Mouse (Mus musculus) liver, postnatal 0 days (tissue): ENCODE data around the gene Cradd. TPM values are rescaled to one million over a fixed set of nuclear protein-coding genes. Genes with fewer than 3 reads are reported as not detected.

Experiments used
- ATAC-seq: fragments of 200-750 bp; cut with Nextera tagmentation; 2 replicates; pipeline ENCODE4 v1.8.0; 2017; ENCODE audit warnings: mild to moderate bottlenecking, moderate library complexity
- DNase-seq: peaks from one replicate; pipeline ENCODE4 v3.0.0-alpha.2; 2016
- H3K27ac ChIP-seq: fragments of 300-500 bp; sonication (generic); 2 replicates; pipeline ENCODE4 v1.5.1; 2014; ENCODE audit warnings: antibody characterized with exemption, moderate library complexity, mild to moderate bottlenecking, low read depth
- H3K27me3 ChIP-seq: fragments of 300-500 bp; sonication (generic); 2 replicates; pipeline ENCODE4 v1.6.1; 2014; ENCODE audit warnings: low read length, control low read depth, mixed read lengths; ENCODE audit not compliant: insufficient read depth
- H3K36me3 ChIP-seq: fragments of 300-500 bp; sonication (generic); replicated peaks from 2 replicates; pipeline ENCODE4 v1.6.1; 2014; ENCODE audit warnings: mild to moderate bottlenecking, control low read depth, low read length, moderate library complexity, mixed read lengths; ENCODE audit not compliant: insufficient read depth
- H3K4me1 ChIP-seq: fragments of 300-500 bp; sonication (generic); 2 replicates; pipeline ENCODE4 v1.6.1; 2014; ENCODE audit warnings: antibody characterized with exemption, mild to moderate bottlenecking, control low read depth; ENCODE audit not compliant: insufficient read depth
- H3K4me2 ChIP-seq: fragments of 300-500 bp; sonication (generic); 2 replicates; pipeline ENCODE4 v1.6.1; 2014; ENCODE audit warnings: low read depth, mild to moderate bottlenecking, low read length, moderate library complexity, mixed read lengths
- H3K4me3 ChIP-seq: fragments of 300-500 bp; sonication (generic); 2 replicates; pipeline ENCODE4 v1.5.1; 2014; ENCODE audit warnings: low read depth, low read length
- H3K9ac ChIP-seq: fragments of 300-500 bp; sonication (generic); replicated peaks from 2 replicates; pipeline ENCODE4 v1.6.1; 2014; ENCODE audit warnings: mild to moderate bottlenecking, moderate library complexity
- H3K9me3 ChIP-seq: fragments of 300-500 bp; sonication (generic); 2 replicates; pipeline ENCODE4 v1.6.1; 2016; ENCODE audit warnings: mild to moderate bottlenecking, control low read depth, low read length, mixed read lengths
- CTCF ChIP-seq: sonication (generic); IDR thresholded peaks from 2 replicates; pipeline ENCODE4 v1.5.1; 2016; ENCODE audit warnings: antibody characterized with exemption, low read depth
- EP300 ChIP-seq: IDR thresholded peaks from 2 replicates; pipeline ENCODE4 v1.6.1; 2016; ENCODE audit warnings: antibody characterized with exemption, low read depth, mild to moderate bottlenecking
- WGBS: fragments of 180-500 bp; shearing (Covaris S2); extraction: QIAGEN DNeasy Blood & Tissue Kit; methylation state at CpG from one replicate; pipeline ENCODE4 v1.1.7; 2014; ENCODE audit not compliant: insufficient replicate concordance; 5-methylcytosine and 5-hydroxymethylcytosine counted together
- polyA plus RNA-seq: library from polyadenylated mRNA; unstranded; fragments of >200 nt; fragmentation: Nextera tagmentation; extraction: Ambion mirVana; gene quantifications from 2 replicates; pipeline ENCODE4 v1.2.1, GENCODE M21; 2015

The Cradd gene
- polyA plus RNA-seq, 1 experiment from 2014 or later = 6.5 TPM

DNA sequence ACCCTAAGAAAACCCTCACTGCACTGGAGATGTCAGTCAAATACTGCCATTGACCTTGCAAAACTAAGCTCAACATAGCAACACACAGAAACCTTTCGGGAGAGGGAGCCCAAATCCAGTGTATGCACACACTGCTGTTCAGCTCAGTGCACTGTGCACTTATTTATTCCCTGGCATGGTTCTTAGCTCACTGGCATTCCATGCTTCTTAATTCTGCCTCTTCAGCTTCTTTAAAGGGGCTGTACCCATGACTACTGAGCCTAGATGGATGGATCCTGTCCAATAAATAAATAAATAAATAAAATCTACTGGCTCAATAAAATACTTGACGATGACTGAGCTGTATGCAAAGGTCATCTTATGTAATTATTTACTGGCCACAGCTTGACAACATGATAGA lies 85.3 kb downstream of the Cradd start:
- 78% methylated on average over 2 of the region's 2 CpGs for WGBS
- Histone ChIP-seq H3K36me3 (no peaks in the 10 kb centered on the region), H3K9me3 (no peaks in the 10 kb centered on the region), H3K27me3 (no peaks in the 10 kb centered on the region), H3K4me3 (no peak overlapping the region), H3K4me2 (no peak overlapping the region), H3K27ac (no peak overlapping the region), H3K4me1 (peaks cover 22% of the 10 kb centered on the region), H3K9ac (no peak overlapping the region)
- DNase-seq (no peak), ATAC-seq (no peak)
- no peak for TF ChIP-seq CTCF
- TF ChIP-seq EP300 = no peak

DNA sequence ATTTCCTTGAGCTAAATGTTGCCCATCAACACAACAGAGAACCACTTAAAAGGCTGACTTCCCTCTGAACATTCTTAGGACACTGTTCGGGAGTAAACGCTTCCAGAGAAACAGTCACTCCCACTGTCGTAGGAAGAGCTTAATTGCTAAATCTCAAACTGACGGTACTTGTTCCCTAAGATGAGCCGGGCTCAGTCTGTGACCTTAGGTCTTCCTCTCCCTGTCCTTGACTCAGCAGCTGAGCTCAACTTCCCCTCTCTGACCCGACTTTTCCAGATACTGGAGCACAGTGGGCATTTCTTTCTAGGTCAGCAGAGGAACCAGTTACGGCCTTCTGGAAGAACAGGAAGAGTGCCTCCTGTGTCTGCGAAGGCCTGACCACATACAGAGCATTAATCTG lies 87.7 kb downstream of the Cradd start:
- Histone ChIP-seq H3K27me3 (no peaks in the 10 kb centered on the region), H3K9ac (no peak overlapping the region), H3K4me3 (no peak overlapping the region), H3K4me2 (0 out of 2 replicates have a peak overlapping the region, but pooled peaks have one; percentile 18), H3K4me1 (peaks cover 30% of the 10 kb centered on the region), H3K27ac (peak overlapping the region; percentile 52), H3K9me3 (no peaks in the 10 kb centered on the region), H3K36me3 (no peaks in the 10 kb centered on the region)
- TF ChIP-seq CTCF (no peak), EP300 (peak; percentile 59)
- WGBS = 32% methylated on average over 8 of the region's 8 CpGs
- ATAC-seq (peak; percentile 69), DNase-seq (no peak)

DNA sequence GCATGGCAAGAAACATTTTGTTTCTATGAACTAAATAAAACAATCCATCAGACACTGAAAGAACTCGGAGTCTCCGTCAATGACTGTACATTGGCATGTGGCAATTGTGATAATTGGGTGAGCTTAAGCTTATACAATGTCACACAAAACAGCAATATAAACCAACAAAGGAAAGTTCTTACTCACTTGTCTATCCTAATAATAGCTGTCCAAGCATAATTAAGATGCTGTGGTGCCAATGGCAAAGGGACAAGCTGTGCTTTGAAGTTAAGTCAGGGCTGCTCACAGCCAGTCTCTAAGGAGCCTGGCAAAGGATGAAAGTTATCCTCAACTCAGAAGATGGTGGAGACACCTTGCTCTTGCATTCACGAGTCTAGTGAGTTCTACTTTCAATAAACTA lies 89.3 kb downstream of the Cradd start:
- Histone ChIP-seq H3K4me2 (no peak overlapping the region), H3K36me3 (no peaks in the 10 kb centered on the region), H3K9ac (no peak overlapping the region), H3K9me3 (no peaks in the 10 kb centered on the region), H3K27ac (no peak overlapping the region), H3K4me3 (no peak overlapping the region), H3K4me1 (peaks cover 30% of the 10 kb centered on the region), H3K27me3 (no peaks in the 10 kb centered on the region)
- TF ChIP-seq EP300 (no peak), CTCF (no peak)
- DNase-seq (no peak), ATAC-seq (no peak)
- whole genome bisulfite sequencing = 78% methylated on average over 3 of the region's 3 CpGs

DNA sequence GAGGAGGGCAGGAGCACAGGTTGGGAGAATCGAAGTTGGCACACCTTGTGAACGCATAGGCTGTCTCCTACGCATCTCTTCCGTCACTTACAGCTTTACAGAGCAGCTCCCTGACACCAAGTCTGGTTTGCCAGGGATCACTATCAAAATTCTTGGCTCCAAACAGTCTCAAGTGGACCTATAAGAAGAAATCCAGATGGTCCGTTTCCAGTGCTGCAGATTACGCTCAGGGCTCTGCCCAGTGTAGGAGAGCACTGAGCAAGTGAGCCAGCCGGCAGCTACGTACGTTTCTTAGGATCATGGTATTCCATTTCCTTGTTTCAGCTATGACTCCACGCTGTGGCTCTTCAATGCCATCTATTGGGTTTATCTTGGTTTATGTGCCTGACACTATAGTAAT lies 90.9 kb downstream of the Cradd start:
- no peak overlapping the region for H3K4me3 ChIP-seq
- 80% methylated on average over 10 of the region's 10 CpGs for WGBS
- H3K4me2 ChIP-seq = no peak overlapping the region
- H3K4me1 ChIP-seq = peaks cover 30% of the 10 kb centered on the region
- no peak for ATAC-seq
- H3K27ac ChIP-seq = peak overlapping the region; percentile 44; the same call in 1 of the 2 replicates
- H3K9me3 ChIP-seq = no peaks in the 10 kb centered on the region
- no peak for TF ChIP-seq EP300
- DNase-seq = no peak
- no peaks in the 10 kb centered on the region for H3K27me3 ChIP-seq
- no peaks in the 10 kb centered on the region for H3K36me3 ChIP-seq
- 0 out of 2 replicates have a peak overlapping the region, but pooled peaks have one; percentile 4 for H3K9ac ChIP-seq

GRCm38 (mm10) chr10:95232554-95232953 lies 91.4 kb downstream of the Cradd start:
- DNase-seq = no peak

GRCm38 (mm10) chr10:95228192-95228591 lies 95.7 kb downstream of the Cradd start:
- Histone ChIP-seq H3K9ac (no peak overlapping the region), H3K27me3 (no peaks in the 10 kb centered on the region), H3K27ac (no peak overlapping the region), H3K4me1 (peaks cover 4% of the 10 kb centered on the region), H3K9me3 (no peaks in the 10 kb centered on the region), H3K4me3 (no peak overlapping the region), H3K4me2 (no peak overlapping the region), H3K36me3 (no peaks in the 10 kb centered on the region)
- DNase-seq (no peak), ATAC-seq (no peak)
- TF ChIP-seq EP300 = no peak
- TF ChIP-seq CTCF = 0 out of 2 replicates have a peak, but pooled peaks have one; percentile 9
- WGBS = 80% methylated on average over 6 of the region's 6 CpGs

More at GRCm38 (mm10) chr10:95232554-95232953, 91.4 kb downstream of the Cradd start:
- TF ChIP-seq EP300 (peak; percentile 52), CTCF (no peak)
- peak overlapping the region; percentile 44; the same call in 1 of the 2 replicates for H3K27ac ChIP-seq
- peaks cover 30% of the 10 kb centered on the region for H3K4me1 ChIP-seq
- ATAC-seq = peak; percentile 44; the same call in 1 of the 2 replicates
- H3K9me3 ChIP-seq = no peaks in the 10 kb centered on the region
- no peaks in the 10 kb centered on the region for H3K27me3 ChIP-seq
- H3K36me3 ChIP-seq = no peaks in the 10 kb centered on the region
- H3K4me3 ChIP-seq = no peak overlapping the region
- H3K4me2 ChIP-seq = no peak overlapping the region
- 54% methylated on average over 3 of the region's 3 CpGs for WGBS
- H3K9ac ChIP-seq = no peak overlapping the region

DNA sequence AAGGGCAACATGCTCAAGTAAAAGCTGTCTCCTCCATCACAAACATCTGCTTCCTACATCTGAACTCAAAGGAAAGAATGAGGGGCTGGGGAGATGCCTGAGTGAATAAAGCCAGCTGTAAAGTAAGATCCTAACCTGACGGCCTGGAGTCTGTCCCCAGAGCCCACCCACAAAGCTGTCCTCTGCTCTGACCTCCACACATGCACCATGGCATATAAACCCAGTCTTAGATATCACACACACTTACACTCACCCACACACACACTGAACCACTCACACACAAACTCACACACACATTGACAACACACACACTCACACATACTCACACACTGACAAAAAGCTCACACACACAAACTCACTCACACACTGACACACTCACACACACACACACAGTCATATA lies 96.3 kb downstream of the Cradd start:
- no peak overlapping the region for H3K4me3 ChIP-seq
- WGBS = 30% methylated on average over 1 of the region's 1 CpGs
- no peaks in the 10 kb centered on the region for H3K4me1 ChIP-seq
- H3K36me3 ChIP-seq = no peaks in the 10 kb centered on the region
- no peak for ATAC-seq
- no peaks in the 10 kb centered on the region for H3K27me3 ChIP-seq
- H3K9me3 ChIP-seq = no peaks in the 10 kb centered on the region
- DNase-seq = no peak
- H3K27ac ChIP-seq = no peak overlapping the region
- no peak overlapping the region for H3K4me2 ChIP-seq
- TF ChIP-seq EP300 (no peak), CTCF (no peak)
- no peak overlapping the region for H3K9ac ChIP-seq
